Mouse (Mus musculus) forebrain, embryonic 10.5 days (tissue): Measurements from ENCODE around the gene Efemp1. TPM values are rescaled to one million over a fixed set of nuclear protein-coding genes. Genes with fewer than 3 reads are reported as not detected.

ENCODE experiments used
- DNase-seq: peaks from one replicate; pipeline ENCODE4 v3.0.0-alpha.2; 2017; ENCODE audit warnings: low spot score; ENCODE audit errors: extremely low spot score
- H3K27ac ChIP-seq: fragments of 300-500 bp; sonication (generic); 2 replicates; pipeline ENCODE4 v1.5.1; 2016; ENCODE audit warnings: mild to moderate bottlenecking
- H3K27me3 ChIP-seq: fragments of 300-500 bp; sonication (generic); 2 replicates; pipeline ENCODE4 v1.6.1; 2016; ENCODE audit warnings: mild to moderate bottlenecking; ENCODE audit not compliant: poor library complexity, severe bottlenecking
- H3K36me3 ChIP-seq: fragments of 300-500 bp; sonication (generic); replicated peaks from 2 replicates; pipeline ENCODE4 v1.6.1; 2016; ENCODE audit warnings: mild to moderate bottlenecking, moderate library complexity
- H3K4me1 ChIP-seq: fragments of 300-500 bp; sonication (generic); 2 replicates; pipeline ENCODE4 v1.6.1; 2016
- H3K4me3 ChIP-seq: fragments of 300-500 bp; sonication (generic); 2 replicates; pipeline ENCODE4 v1.5.1; 2016; ENCODE audit warnings: mild to moderate bottlenecking, moderate library complexity
- H3K9me3 ChIP-seq: fragments of 300-500 bp; sonication (generic); 2 replicates; pipeline ENCODE4 v1.6.1; 2016; ENCODE audit warnings: mild to moderate bottlenecking, moderate library complexity
- WGBS: fragments of 180-500 bp; shearing (Covaris S2); methylation state at CpG from one replicate; pipeline ENCODE4 v1.1.7; 2016; 5-methylcytosine and 5-hydroxymethylcytosine counted together
- polyA plus RNA-seq: library from polyadenylated mRNA; unstranded; fragments of >200 nt; fragmentation: Nextera tagmentation; extraction: Ambion mirVana; gene quantifications from 2 replicates; pipeline ENCODE4 v1.2.1, GENCODE M21; 2016

Efemp1 gene
- polyA plus RNA-seq, 1 experiment from 2014 or later: 4.2 TPM

DNA sequence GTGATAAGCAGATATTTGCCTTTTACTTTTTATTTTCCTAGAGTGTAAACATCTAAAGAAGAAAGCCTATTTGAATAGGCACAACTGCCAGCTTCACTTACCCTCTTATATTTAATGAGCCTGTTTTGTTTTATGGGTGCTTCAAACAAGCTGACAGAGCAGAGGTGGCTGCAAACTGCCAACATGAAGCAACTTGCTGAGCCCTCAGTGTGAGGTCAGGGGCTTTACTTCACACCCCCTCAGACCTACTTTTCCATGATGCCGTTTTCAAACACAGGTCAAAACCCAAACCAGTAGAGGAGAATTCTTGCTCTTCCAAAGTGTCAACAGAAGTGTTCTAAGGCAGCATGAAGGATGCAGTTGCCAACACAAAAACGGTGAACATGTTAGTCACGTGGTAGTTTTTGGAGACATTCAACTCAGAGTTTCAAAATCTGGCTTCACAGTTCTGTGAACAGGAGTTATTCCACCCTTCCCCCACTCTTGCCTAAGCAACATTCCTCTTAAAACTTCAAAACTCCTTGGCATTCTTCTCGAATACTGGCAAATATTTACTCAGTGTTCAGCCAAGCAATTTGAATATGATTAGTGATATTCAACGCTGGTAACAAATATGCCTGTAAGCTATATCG is 101.8 kb downstream of the Efemp1 start:
- no peak overlapping the region for H3K27ac ChIP-seq
- H3K9me3 ChIP-seq: no peaks in the 10 kb centered on the region
- H3K4me3 ChIP-seq: no peak overlapping the region
- H3K36me3 ChIP-seq: no peaks in the 10 kb centered on the region
- H3K27me3 ChIP-seq: no peaks in the 10 kb centered on the region
- no peaks in the 10 kb centered on the region for H3K4me1 ChIP-seq
- 77% methylated on average over 6 of the region's 6 CpGs for WGBS
- no peak for DNase-seq

DNA sequence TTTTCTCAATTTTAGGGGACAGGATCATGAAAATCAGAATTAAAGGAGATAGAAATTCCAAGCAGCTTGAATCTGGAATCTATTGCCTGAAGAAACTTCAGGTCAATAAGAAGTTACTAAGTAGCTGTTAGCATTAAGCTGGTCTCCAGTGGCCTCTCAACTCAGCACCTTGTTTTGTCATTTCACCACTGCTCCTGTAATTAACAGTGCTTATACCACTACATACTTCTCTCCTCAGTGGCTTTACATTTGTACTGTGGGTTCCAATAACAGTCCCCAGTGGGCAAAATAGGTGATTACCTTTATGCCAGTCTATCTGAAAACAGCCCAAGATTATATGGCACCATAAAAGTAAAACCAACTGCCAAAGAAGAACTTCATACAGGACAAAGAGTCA is 102.3 kb downstream of the Efemp1 start:
- no peak for DNase-seq
- H3K27me3 ChIP-seq: no peaks in the 10 kb centered on the region
- H3K4me3 ChIP-seq: no peak overlapping the region
- no peaks in the 10 kb centered on the region for H3K9me3 ChIP-seq
- H3K4me1 ChIP-seq: no peaks in the 10 kb centered on the region
- H3K27ac ChIP-seq: no peak overlapping the region
- H3K36me3 ChIP-seq: no peaks in the 10 kb centered on the region

GRCm38 (mm10) chr11:28961381-28961780 is 108.4 kb downstream of the Efemp1 start:
- no peak for DNase-seq

More at GRCm38 (mm10) chr11:28961381-28961780, 108.4 kb downstream of the Efemp1 start:
- Histone ChIP-seq H3K4me1 (no peaks in the 10 kb centered on the region), H3K27ac (no peak overlapping the region), H3K4me3 (no peak overlapping the region), H3K27me3 (no peaks in the 10 kb centered on the region), H3K36me3 (no peaks in the 10 kb centered on the region), H3K9me3 (peaks cover 8% of the 10 kb centered on the region; the same call in 1 of the 2 replicates)
- WGBS: 94% methylated on average over 1 of the region's 1 CpGs
